Mouse (Mus musculus): Measurements from ENCODE around the gene Tmem200b.

- TF ChIP-seq POLR2A (IDR thresholded peaks at IDR 0.05; ENCODE audit: borderline replicate concordance, low read depth, low read length) (no peak), CTCF (IDR thresholded peaks at IDR 0.05; ENCODE audit: low read depth, low read length) (no peak)
These were observed 17.1 kb upstream of the Tmem200b start for GRCm38 (mm10) chr4:131904478-131904877.

Measured in bone marrow macrophage, adult 2 months (primary cell).